18 mouse cellular contexts compared by ENCODE assay signal in the genomic region with DNA sequence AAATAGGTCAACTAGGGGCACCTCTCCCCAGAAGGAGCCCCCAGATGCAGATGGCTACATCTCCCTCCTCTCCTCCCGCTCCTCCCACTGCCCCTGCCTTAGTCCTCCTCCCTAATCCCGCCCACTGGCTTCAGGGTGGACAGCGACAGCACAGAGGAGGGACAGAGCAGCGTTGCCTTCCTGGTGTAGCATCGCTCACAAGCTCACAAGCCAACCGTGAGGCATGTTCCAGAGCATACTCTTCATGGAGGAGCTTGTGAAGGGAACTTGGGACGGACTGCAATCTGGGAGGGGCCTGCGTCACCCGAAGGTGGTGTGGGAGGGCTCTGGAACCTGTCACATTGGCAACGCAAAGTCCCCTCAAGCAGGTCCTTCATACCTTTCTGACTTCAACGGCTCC. TPM values are rescaled to one million over a fixed set of nuclear protein-coding genes. Genes with fewer than 3 reads are reported as not detected.
DNase-seq lines count a peak whose midpoint lies in the region; ATAC-seq and TF ChIP-seq lines count a peak whose summit lies in the region.
"Had no signal": no experiment of that assay in that cellular context is flagged by ENCODE, and none has a peak within 500 bp of the region (broad histone marks: within the 10 kb centered on the region; RNA-seq: fewer than 3 reads in every experiment).

No protein-coding gene starts in this region.

- 0 out of 2 replicates have a peak, but pooled peaks have one; percentile 32 for ATAC-seq in cerebellum, adult (ENCODE audit: insufficient number of reproducible peaks, low FRiP score, low TSS enrichment)
- ATAC-seq in forebrain, embryonic 12.5 days (ENCODE audit: low FRiP score), result no peak
- ATAC-seq in forebrain, embryonic 15.5 days (replicated peaks), result no peak
- ATAC-seq in midbrain, embryonic 13.5 days, result no peak
- ATAC-seq in midbrain, embryonic 16.5 days, result no peak
- ATAC-seq: forebrain, embryonic 14.5 days; liver, embryonic 12.5 days had no signal

- peak overlapping the region; percentile 13; the same call in 1 of the 2 replicates for H3K9ac ChIP-seq in forebrain, embryonic 12.5 days
- H3K9ac ChIP-seq in forebrain, embryonic 15.5 days (replicated peaks), result no peak overlapping the region
- 0 out of 2 replicates have a peak overlapping the region, but pooled peaks have one; percentile 10 for H3K9ac ChIP-seq in midbrain, embryonic 13.5 days (replicated peaks)
- H3K9ac ChIP-seq in midbrain, embryonic 16.5 days (ENCODE audit: low read depth, low read length), result no peak overlapping the region
- H3K9ac ChIP-seq: intestine, embryonic 15.5 days; limb, embryonic 12.5 days; liver, embryonic 12.5 days; lung, embryonic 14.5 days had no signal

- H3K27me3 ChIP-seq in forebrain, embryonic 12.5 days, result peaks cover 57% of the 10 kb centered on the region
- peaks cover 11% of the 10 kb centered on the region for H3K27me3 ChIP-seq in forebrain, embryonic 15.5 days
- H3K27me3 ChIP-seq in midbrain, embryonic 13.5 days, result peaks cover 37% of the 10 kb centered on the region
- H3K27me3 ChIP-seq in midbrain, embryonic 16.5 days (ENCODE audit: control insufficient read depth, insufficient read depth, low read depth, low read length), result no peaks in the 10 kb centered on the region

- no peak overlapping the region for H3K4me2 ChIP-seq in forebrain, embryonic 12.5 days
- H3K4me2 ChIP-seq in forebrain, embryonic 15.5 days (replicated peaks), result no peak overlapping the region
- H3K4me2 ChIP-seq in midbrain, embryonic 13.5 days (replicated peaks), result no peak overlapping the region
- H3K4me2 ChIP-seq in midbrain, embryonic 16.5 days (ENCODE audit: low read length), result no peak overlapping the region
- H3K4me2 ChIP-seq: hindbrain, embryonic 12.5 days; intestine, embryonic 15.5 days; liver, embryonic 12.5 days; lung, embryonic 14.5 days had no signal

- WGBS in forebrain, embryonic 12.5 days, result 39% methylated on average over 11 of the region's 11 CpGs
- 45% methylated on average over 11 of the region's 11 CpGs for WGBS in forebrain, embryonic 15.5 days
- WGBS in midbrain, embryonic 13.5 days, result 46% methylated on average over 11 of the region's 11 CpGs
- WGBS in midbrain, embryonic 16.5 days, result 53% methylated on average over 11 of the region's 11 CpGs
- 58% methylated on average over 11 of the region's 11 CpGs for WGBS in olfactory bulb, adult 2 months

- H3K4me1 ChIP-seq in forebrain, embryonic 12.5 days, result peaks cover 86% of the 10 kb centered on the region
- H3K4me1 ChIP-seq in forebrain, embryonic 15.5 days, result peaks cover 26% of the 10 kb centered on the region
- H3K4me1 ChIP-seq in midbrain, embryonic 13.5 days (replicated peaks), result peaks cover 94% of the 10 kb centered on the region
- peaks cover 39% of the 10 kb centered on the region for H3K4me1 ChIP-seq in midbrain, embryonic 16.5 days (ENCODE audit: control insufficient read depth, insufficient read depth, low read length)
- H3K4me1 ChIP-seq in olfactory bulb, adult 2 months (ENCODE audit: control insufficient read depth, insufficient read depth, low read length), result peaks cover 94% of the 10 kb centered on the region

- no peak overlapping the region for H3K4me3 ChIP-seq in forebrain, embryonic 12.5 days (replicated peaks)
- H3K4me3 ChIP-seq in forebrain, embryonic 15.5 days, result no peak overlapping the region
- no peak overlapping the region for H3K4me3 ChIP-seq in midbrain, embryonic 13.5 days (replicated peaks)
- H3K4me3 ChIP-seq in midbrain, embryonic 16.5 days (ENCODE audit: low read depth, low read length), result no peak overlapping the region
- no peak overlapping the region for H3K4me3 ChIP-seq in olfactory bulb, adult 2 months (ENCODE audit: insufficient read depth, low read depth, low read length)
- H3K4me3 ChIP-seq: gastrocnemius, adult 2 months; heart, embryonic 10.5 days; hindbrain, embryonic 12.5 days; intestine, embryonic 15.5 days; limb, embryonic 12.5 days; liver, embryonic 12.5 days had no signal

- no peaks in the 10 kb centered on the region for H3K36me3 ChIP-seq in forebrain, embryonic 12.5 days (replicated peaks)
- no peaks in the 10 kb centered on the region for H3K36me3 ChIP-seq in forebrain, embryonic 15.5 days
- H3K36me3 ChIP-seq in midbrain, embryonic 13.5 days, result no peaks in the 10 kb centered on the region
- H3K36me3 ChIP-seq in midbrain, embryonic 16.5 days (ENCODE audit: control insufficient read depth, insufficient read depth, low read length), result no peaks in the 10 kb centered on the region
- H3K36me3 ChIP-seq: heart, embryonic 10.5 days; hindbrain, embryonic 12.5 days; intestine, embryonic 15.5 days; limb, embryonic 12.5 days; liver, embryonic 12.5 days had no signal

- H3K27ac ChIP-seq in forebrain, embryonic 12.5 days, result no peak overlapping the region; the same call in 1 of the 2 replicates
- H3K27ac ChIP-seq in forebrain, embryonic 15.5 days (replicated peaks), result no peak overlapping the region
- H3K27ac ChIP-seq in midbrain, embryonic 13.5 days, result 0 out of 2 replicates have a peak overlapping the region, but pooled peaks have one; percentile 25
- no peak overlapping the region for H3K27ac ChIP-seq in midbrain, embryonic 16.5 days (ENCODE audit: low read length)
- H3K27ac ChIP-seq in olfactory bulb, adult 2 months (ENCODE audit: insufficient read depth, low read depth, low read length), result no peak overlapping the region
- H3K27ac ChIP-seq: gastrocnemius, adult 2 months; heart, embryonic 10.5 days; hindbrain, embryonic 12.5 days; intestine, embryonic 15.5 days; liver, embryonic 12.5 days had no signal

- DNase-seq in cerebellum, postnatal 10 days, result no peak
- DNase-seq in kidney, adult 8-10 months, result no peak
- DNase-seq: adrenal gland, postnatal 14 days; gastrocnemius, adult 2 months; lung, embryonic 14.5 days; lung, postnatal 36 days had no signal

- TF ChIP-seq CTCF in olfactory bulb, adult 2 months (IDR thresholded peaks at IDR 0.05; ENCODE audit: insufficient read depth, low read depth, low read length), result no peak

- 0 out of 2 replicates have a peak, but pooled peaks have one; percentile 25 for TF ChIP-seq POLR2A in olfactory bulb, adult 2 months (IDR thresholded peaks at IDR 0.05; ENCODE audit: insufficient read depth, low read depth, low read length)

- no peaks in the 10 kb centered on the region for H3K9me3 ChIP-seq in forebrain, embryonic 12.5 days
- no peaks in the 10 kb centered on the region for H3K9me3 ChIP-seq in forebrain, embryonic 15.5 days
- H3K9me3 ChIP-seq in midbrain, embryonic 13.5 days, result no peaks in the 10 kb centered on the region
- no peaks in the 10 kb centered on the region for H3K9me3 ChIP-seq in midbrain, embryonic 16.5 days (replicated peaks; ENCODE audit: control insufficient read depth, low read length, poor library complexity, severe bottlenecking)
- H3K9me3 ChIP-seq: heart, embryonic 10.5 days; hindbrain, embryonic 12.5 days; intestine, embryonic 15.5 days; limb, embryonic 12.5 days; liver, embryonic 12.5 days had no signal

RNA-seq across cellular contexts. Expression of a gene that starts 14.8 kb away (rescaled TPM):
- polyA plus RNA-seq in forebrain, embryonic 12.5 days (2016; fragmentation: Nextera tagmentation; extraction: Ambion mirVana), result 2.4 TPM in 2 replicates
- polyA plus RNA-seq in forebrain, embryonic 15.5 days (2015; fragmentation: Nextera tagmentation; extraction: Ambion mirVana), result 2.4 and 3.0 TPM in 2 replicates
- polyA plus RNA-seq in midbrain, embryonic 13.5 days (2015; fragmentation: Nextera tagmentation; extraction: Ambion mirVana), result 5.8 and 6.1 TPM in 2 replicates
- polyA plus RNA-seq in midbrain, embryonic 16.5 days (2015; fragmentation: Nextera tagmentation; extraction: Ambion mirVana), result 7.5 and 11.0 TPM in 2 replicates
- polyA plus RNA-seq in olfactory bulb, adult 2 months (2012; ENCODE audit: insufficient read depth, insufficient read length, low replicate concordance, missing spikeins), result not detected in 2 replicates

RNA-seq across cellular contexts. Expression of a gene that starts 49.9 kb away (rescaled TPM):
- 214 and 228 TPM in 2 replicates for polyA plus RNA-seq in forebrain, embryonic 12.5 days (2016; fragmentation: Nextera tagmentation; extraction: Ambion mirVana)
- 106 and 121 TPM in 2 replicates for polyA plus RNA-seq in forebrain, embryonic 15.5 days (2015; fragmentation: Nextera tagmentation; extraction: Ambion mirVana)
- polyA plus RNA-seq in midbrain, embryonic 13.5 days (2015; fragmentation: Nextera tagmentation; extraction: Ambion mirVana), result 120 and 124 TPM in 2 replicates
- 124 and 134 TPM in 2 replicates for polyA plus RNA-seq in midbrain, embryonic 16.5 days (2015; fragmentation: Nextera tagmentation; extraction: Ambion mirVana)
- polyA plus RNA-seq in olfactory bulb, adult 2 months (2012; ENCODE audit: insufficient read depth, insufficient read length, low replicate concordance, missing spikeins), result not detected in 2 replicates

RNA-seq across cellular contexts. Expression of a gene that starts 59.2 kb away (rescaled TPM):
- 14.0 and 16.6 TPM in 2 replicates for polyA plus RNA-seq in forebrain, embryonic 12.5 days (2016; fragmentation: Nextera tagmentation; extraction: Ambion mirVana)
- polyA plus RNA-seq in forebrain, embryonic 15.5 days (2015; fragmentation: Nextera tagmentation; extraction: Ambion mirVana), result 34.8 and 37.4 TPM in 2 replicates
- polyA plus RNA-seq in midbrain, embryonic 13.5 days (2015; fragmentation: Nextera tagmentation; extraction: Ambion mirVana), result 33.4 and 36.8 TPM in 2 replicates
- polyA plus RNA-seq in midbrain, embryonic 16.5 days (2015; fragmentation: Nextera tagmentation; extraction: Ambion mirVana), result 55.4 and 65.8 TPM in 2 replicates
- not detected in 2 replicates for polyA plus RNA-seq in olfactory bulb, adult 2 months (2012; ENCODE audit: insufficient read depth, insufficient read length, low replicate concordance, missing spikeins)

Comparison
In these comparisons a context has a peak if more than half of its experiments do, and no peak if none do; other contexts are left out.
1. H3K9ac ChIP-seq: peak in forebrain, embryonic 12.5 days (single experiment) and midbrain, embryonic 13.5 days (single experiment); none in forebrain, embryonic 15.5 days (single experiment) and midbrain, embryonic 16.5 days (single experiment).
2. RNA of a gene that starts 59.2 kb away (polyA plus RNA-seq): 55.4 to 65.8 TPM in midbrain, embryonic 16.5 days, 33.4 to 36.8 TPM in midbrain, embryonic 13.5 days, 34.8 to 37.4 TPM in forebrain, embryonic 15.5 days and 14.0 to 16.6 TPM in forebrain, embryonic 12.5 days; not detected in olfactory bulb, adult 2 months; every median in the first group is over 10 times any median in the second.